Mouse (Mus musculus) heart, embryonic 11.5 days (tissue): ENCODE data around the gene Lrrc75a. TPM values are rescaled to one million over a fixed set of nuclear protein-coding genes. Genes with fewer than 3 reads are reported as not detected.
A peak's percentile ranks its signal among the peaks of the same experiment; 100 is the strongest.

Experiments used
- ATAC-seq: fragments of 200-750 bp; cut with Nextera tagmentation; replicated peaks from 2 replicates; pipeline ENCODE4 v1.8.0; 2017; ENCODE audit warnings: moderate library complexity; ENCODE audit not compliant: insufficient number of reproducible peaks, low FRiP score, low TSS enrichment
- H3K27ac ChIP-seq: fragments of 300-500 bp; sonication (generic); 2 replicates; pipeline ENCODE4 v1.5.1; 2014; ENCODE audit warnings: mild to moderate bottlenecking, low read depth, low read length
- H3K27me3 ChIP-seq: fragments of 300-500 bp; sonication (generic); 2 replicates; pipeline ENCODE4 v1.6.1; 2014; ENCODE audit warnings: mild to moderate bottlenecking, low read length, mixed read lengths; ENCODE audit not compliant: control insufficient read depth, insufficient read depth
- H3K36me3 ChIP-seq: fragments of 300-500 bp; sonication (generic); 2 replicates; pipeline ENCODE4 v1.6.1; 2014; ENCODE audit warnings: mild to moderate bottlenecking, low read length, moderate library complexity, mixed read lengths; ENCODE audit not compliant: control insufficient read depth, insufficient read depth
- H3K4me1 ChIP-seq: fragments of 300-500 bp; sonication (generic); 2 replicates; pipeline ENCODE4 v1.6.1; 2014; ENCODE audit warnings: low read length; ENCODE audit not compliant: control insufficient read depth, insufficient read depth
- H3K4me2 ChIP-seq: fragments of 300-500 bp; sonication (generic); 2 replicates; pipeline ENCODE4 v1.6.1; 2014; ENCODE audit warnings: mild to moderate bottlenecking, moderate library complexity
- H3K4me3 ChIP-seq: fragments of 300-500 bp; sonication (generic); 2 replicates; pipeline ENCODE4 v1.5.1; 2014; ENCODE audit warnings: low read depth, low read length
- H3K9ac ChIP-seq: fragments of 300-500 bp; sonication (generic); 2 replicates; pipeline ENCODE4 v1.6.1; 2014; ENCODE audit warnings: mild to moderate bottlenecking, low read depth, low read length, moderate library complexity
- H3K9me3 ChIP-seq: fragments of 300-500 bp; sonication (generic); replicated peaks from 2 replicates; pipeline ENCODE4 v1.6.1; 2016; ENCODE audit warnings: low read length; ENCODE audit not compliant: control insufficient read depth
- WGBS: fragments of 180-500 bp; shearing (Covaris S2); extraction: QIAGEN DNeasy Blood & Tissue Kit; methylation state at CpG from one replicate; pipeline ENCODE4 v1.1.7; 2014; ENCODE audit not compliant: insufficient replicate concordance; 5-methylcytosine and 5-hydroxymethylcytosine counted together
- polyA plus RNA-seq: library from polyadenylated mRNA; unstranded; fragments of >200 nt; fragmentation: Nextera tagmentation; extraction: Ambion mirVana; gene quantifications from 2 replicates; pipeline ENCODE4 v1.2.1, GENCODE M21; 2014

Gene Lrrc75a
- polyA plus RNA-seq, 1 experiment from 2014 or later = 16.2 TPM

DNA sequence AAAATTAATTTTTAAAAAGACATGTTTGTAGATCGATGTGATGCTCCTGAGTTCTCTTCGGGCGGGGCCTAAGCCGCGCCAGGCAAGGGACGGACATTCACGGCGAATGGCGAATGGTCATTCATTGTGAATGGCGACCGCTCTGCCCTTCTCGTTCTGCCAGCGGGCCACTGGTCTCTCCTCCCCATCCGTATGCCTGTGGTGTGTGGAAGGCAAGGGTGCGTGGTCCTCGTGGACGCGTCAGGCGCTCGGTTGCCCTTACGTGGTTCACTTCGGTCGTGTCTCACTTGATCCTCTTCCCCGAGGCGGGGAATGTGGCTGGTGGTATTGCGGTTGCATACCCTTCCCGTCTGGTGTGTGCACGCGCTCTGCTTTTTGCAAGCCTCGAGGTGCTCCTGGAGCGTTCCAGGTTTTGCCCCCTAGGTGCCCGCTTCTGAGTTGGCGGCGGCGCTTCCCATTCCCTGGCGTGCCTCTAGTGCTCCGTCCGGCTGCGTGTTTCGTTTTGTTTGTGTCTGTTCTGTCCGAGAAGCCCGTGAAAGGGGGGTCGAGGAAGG is 87.8 kb downstream of the Lrrc75a start:
- Histone ChIP-seq H3K4me1 (peaks cover 5% of the 10 kb centered on the region; the same call in 1 of the 2 replicates), H3K9ac (peak overlapping the region; percentile 46; the same call in 1 of the 2 replicates), H3K27me3 (no peaks in the 10 kb centered on the region), H3K27ac (no peak overlapping the region), H3K36me3 (no peaks in the 10 kb centered on the region), H3K4me2 (peak overlapping the region; percentile 79), H3K9me3 (no peaks in the 10 kb centered on the region), H3K4me3 (peak overlapping the region; percentile 41)
- no peak for ATAC-seq
- WGBS = 26% methylated on average over 43 of the region's 43 CpGs

DNA sequence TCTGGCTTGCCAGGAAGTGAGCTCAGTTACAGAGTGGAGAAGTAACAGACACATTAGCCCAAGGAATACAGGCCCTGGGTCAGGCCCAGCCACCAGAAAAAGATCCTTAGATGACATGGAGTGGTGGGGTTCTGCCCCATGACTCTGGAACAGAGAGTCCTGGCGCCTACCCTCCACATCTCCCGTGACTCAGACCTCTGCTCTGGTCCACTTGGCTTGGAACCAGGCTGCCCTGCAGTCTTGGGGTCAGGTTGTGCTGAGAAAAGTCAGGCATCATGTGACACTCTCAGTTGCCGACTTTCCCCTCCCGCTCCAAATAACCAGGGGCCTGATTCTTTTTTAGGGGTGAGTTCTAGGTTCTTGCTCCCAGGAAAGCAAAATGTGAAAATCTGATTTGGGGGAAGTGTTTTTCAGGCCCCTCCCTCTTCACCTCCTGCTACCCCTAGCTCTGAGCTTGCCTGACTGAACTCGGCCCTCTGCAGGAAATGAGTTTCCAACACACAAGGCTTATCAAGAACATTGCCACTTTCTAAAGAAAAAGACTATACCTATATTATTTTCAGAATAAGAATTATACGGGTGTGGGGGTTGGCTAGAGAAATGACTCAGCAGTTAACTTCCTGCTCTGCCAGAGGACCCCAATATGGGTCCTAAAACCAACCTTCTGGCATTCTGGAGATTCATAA is 89.2 kb downstream of the Lrrc75a start:
- Histone ChIP-seq H3K27me3 (no peaks in the 10 kb centered on the region), H3K4me2 (no peak overlapping the region), H3K4me3 (no peak overlapping the region), H3K4me1 (peaks cover 12% of the 10 kb centered on the region), H3K9ac (no peak overlapping the region), H3K27ac (no peak overlapping the region), H3K36me3 (no peaks in the 10 kb centered on the region), H3K9me3 (no peaks in the 10 kb centered on the region)
- no peak for ATAC-seq
- WGBS = 37% methylated on average over 6 of the region's 6 CpGs

DNA sequence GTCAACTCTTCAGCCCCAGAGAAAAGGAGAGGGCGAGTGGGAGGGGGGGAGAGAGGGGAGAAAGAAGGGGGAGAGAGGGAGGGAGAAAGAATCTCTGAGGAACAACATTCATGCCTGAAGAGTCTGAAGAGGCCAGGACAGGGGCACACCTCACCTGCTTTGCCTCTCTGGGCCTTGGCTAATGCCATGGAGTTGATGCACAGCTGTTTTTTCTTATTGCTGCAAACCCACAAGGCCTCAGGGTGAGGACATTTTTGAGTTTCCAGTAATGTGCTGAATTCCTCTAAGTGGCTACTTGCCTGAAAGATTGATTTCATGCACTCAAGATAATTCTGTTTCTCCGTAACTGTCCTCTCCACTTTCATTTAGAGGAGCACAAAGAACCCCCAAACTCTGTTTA is 90.2 kb downstream of the Lrrc75a start:
- H3K27me3 ChIP-seq = no peaks in the 10 kb centered on the region
- H3K9me3 ChIP-seq = no peaks in the 10 kb centered on the region
- H3K36me3 ChIP-seq = peaks cover 8% of the 10 kb centered on the region; the same call in 1 of the 2 replicates
- no peak overlapping the region for H3K4me3 ChIP-seq
- H3K9ac ChIP-seq = no peak overlapping the region
- H3K27ac ChIP-seq = no peak overlapping the region
- ATAC-seq = no peak
- H3K4me2 ChIP-seq = no peak overlapping the region
- 64% methylated on average over 2 of the region's 2 CpGs for WGBS
- H3K4me1 ChIP-seq = peaks cover 22% of the 10 kb centered on the region

DNA sequence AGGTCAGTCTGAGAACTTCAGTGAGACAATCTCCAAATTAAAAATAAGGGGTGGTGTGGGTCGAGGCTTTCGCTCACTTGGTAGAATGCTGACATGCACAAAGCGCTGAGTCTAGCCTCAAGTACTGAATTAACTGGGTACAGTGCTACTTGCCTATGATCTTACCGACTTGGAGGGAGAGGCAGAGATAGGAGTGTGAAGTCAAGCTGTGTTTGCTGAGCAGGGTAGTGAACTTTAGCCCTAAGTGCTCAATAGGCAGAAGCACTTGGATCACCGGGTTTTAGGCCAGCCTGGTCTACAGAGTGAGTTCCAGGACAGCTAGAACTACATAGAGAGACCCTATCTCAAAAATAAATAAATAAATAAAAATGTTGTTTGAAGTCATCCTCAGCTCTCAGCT is 91.1 kb downstream of the Lrrc75a start:
- Histone ChIP-seq H3K9me3 (no peaks in the 10 kb centered on the region), H3K27ac (no peak overlapping the region), H3K36me3 (peaks cover 8% of the 10 kb centered on the region; the same call in 1 of the 2 replicates), H3K4me1 (peaks cover 22% of the 10 kb centered on the region), H3K9ac (no peak overlapping the region), H3K27me3 (no peaks in the 10 kb centered on the region), H3K4me3 (no peak overlapping the region), H3K4me2 (no peak overlapping the region)
- ATAC-seq = no peak
- 57% methylated on average over 5 of the region's 5 CpGs for WGBS

DNA sequence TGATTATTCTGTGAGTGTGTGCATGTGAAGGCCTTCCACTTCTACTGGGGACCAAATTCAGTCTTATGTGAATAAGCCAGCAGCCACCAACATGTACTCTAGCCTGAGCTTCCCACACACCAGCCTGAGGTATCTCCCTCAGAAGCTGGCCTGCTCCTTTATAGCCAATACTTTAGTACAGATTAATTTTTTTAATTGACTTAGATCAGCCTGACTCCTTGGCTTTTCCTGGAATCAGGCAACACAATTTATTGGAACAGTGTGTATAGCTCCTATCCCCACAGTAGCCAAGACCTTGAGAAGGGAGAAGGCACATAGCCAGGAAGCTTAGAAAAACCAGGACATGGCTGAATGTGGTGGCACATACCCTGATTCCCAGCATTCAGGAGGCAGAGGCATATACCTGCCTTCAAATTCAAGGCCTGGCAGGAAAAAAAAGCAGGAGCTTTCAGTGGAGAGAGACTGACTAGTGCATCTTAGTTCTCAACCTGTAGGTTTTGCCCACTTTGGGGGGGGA is 92.4 kb downstream of the Lrrc75a start:
- Histone ChIP-seq H3K4me3 (no peak overlapping the region), H3K4me2 (no peak overlapping the region), H3K4me1 (peaks cover 22% of the 10 kb centered on the region), H3K27ac (no peak overlapping the region), H3K9me3 (no peaks in the 10 kb centered on the region), H3K27me3 (no peaks in the 10 kb centered on the region), H3K9ac (no peak overlapping the region), H3K36me3 (peaks cover 8% of the 10 kb centered on the region; the same call in 1 of the 2 replicates)
- no peak for ATAC-seq

DNA sequence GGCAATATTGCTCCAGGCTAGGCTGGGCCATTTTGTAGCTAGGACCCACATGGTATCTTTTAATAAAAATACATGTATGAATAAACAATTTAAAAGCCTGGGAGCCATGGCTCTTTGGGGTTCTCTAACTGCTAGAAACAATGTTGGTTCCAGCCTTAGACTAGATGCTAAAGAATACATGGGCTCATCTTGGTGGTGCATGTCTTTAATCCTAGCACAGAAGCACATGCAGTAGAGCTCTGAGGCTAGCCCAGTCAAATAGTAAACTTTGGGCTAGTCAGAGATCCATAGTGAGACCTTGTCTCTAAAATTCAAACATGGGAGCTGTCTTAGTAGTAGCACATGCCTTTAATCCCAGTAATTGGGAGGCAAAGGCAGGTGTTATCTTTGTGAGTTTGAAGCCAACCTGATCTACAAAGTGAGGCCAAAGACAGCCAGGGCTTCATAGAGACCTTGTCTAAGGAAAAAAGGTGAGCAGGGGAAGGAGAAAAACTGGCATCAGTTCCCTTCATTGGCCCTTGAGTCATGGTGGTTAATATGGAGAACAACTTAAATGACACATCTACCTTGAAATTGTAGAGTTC is 93.3 kb downstream of the Lrrc75a start:
- no peak overlapping the region for H3K27ac ChIP-seq
- peaks cover 8% of the 10 kb centered on the region; the same call in 1 of the 2 replicates for H3K36me3 ChIP-seq
- no peaks in the 10 kb centered on the region for H3K9me3 ChIP-seq
- no peak overlapping the region for H3K4me3 ChIP-seq
- no peaks in the 10 kb centered on the region for H3K27me3 ChIP-seq
- ATAC-seq = no peak
- H3K9ac ChIP-seq = no peak overlapping the region
- peaks cover 22% of the 10 kb centered on the region for H3K4me1 ChIP-seq
- peak overlapping the region; percentile 83; the same call in 1 of the 2 replicates for H3K4me2 ChIP-seq

Other genes starting within 250 kb of the Lrrc75a start
- gene Pigl, start 190.1 kb downstream of the Lrrc75a start, polyA plus RNA-seq = 14.0 and 15.1 TPM in 2 replicates
- 128 and 149 TPM in 2 replicates for gene Ncor1, start 190.0 kb downstream of the Lrrc75a start, polyA plus RNA-seq
- 13.6 and 15.1 TPM in 2 replicates for gene Cenpv, start 109.3 kb downstream of the Lrrc75a start, polyA plus RNA-seq
- gene Ubb, start 97.4 kb downstream of the Lrrc75a start, polyA plus RNA-seq = 2,677 and 2,901 TPM in 2 replicates
- gene Trpv2, start 74.0 kb downstream of the Lrrc75a start, polyA plus RNA-seq = 4.1 and 4.4 TPM in 2 replicates
- 45.0 and 47.6 TPM in 2 replicates for gene Mmgt2, start 141 bp upstream of the Lrrc75a start, polyA plus RNA-seq
- gene Zfp287, start 83.4 kb upstream of the Lrrc75a start, polyA plus RNA-seq = 5.3 and 6.0 TPM in 2 replicates
- not detected in 2 replicates for gene Gm10428, start 104.6 kb upstream of the Lrrc75a start, polyA plus RNA-seq
- gene Zfp286, start 140.9 kb upstream of the Lrrc75a start, polyA plus RNA-seq = 11.3 and 12.9 TPM in 2 replicates
- gene Trim16, start 171.7 kb upstream of the Lrrc75a start, polyA plus RNA-seq = 3.9 and 5.4 TPM in 2 replicates
- gene Fbxw10, start 198.5 kb upstream of the Lrrc75a start, polyA plus RNA-seq = 0.21 and 0.24 TPM in 2 replicates
- 47.3 and 49.4 TPM in 2 replicates for gene Tvp23b, start 230.9 kb upstream of the Lrrc75a start, polyA plus RNA-seq